Mouse (Mus musculus) lung, postnatal 14 days (tissue): ENCODE results near the gene Tnfrsf26.
A peak's percentile ranks its signal among the peaks of the same experiment; 100 is the strongest.
"Not testable (repeated sequence)": the region's sequence is repeated elsewhere in the genome, so short reads cannot be mapped to it uniquely, and the experiment has no call there.

Experiments used
- DNase-seq: peaks from one replicate; pipeline ENCODE4 v3.0.0; 2021

Gene Tnfrsf26

DNA sequence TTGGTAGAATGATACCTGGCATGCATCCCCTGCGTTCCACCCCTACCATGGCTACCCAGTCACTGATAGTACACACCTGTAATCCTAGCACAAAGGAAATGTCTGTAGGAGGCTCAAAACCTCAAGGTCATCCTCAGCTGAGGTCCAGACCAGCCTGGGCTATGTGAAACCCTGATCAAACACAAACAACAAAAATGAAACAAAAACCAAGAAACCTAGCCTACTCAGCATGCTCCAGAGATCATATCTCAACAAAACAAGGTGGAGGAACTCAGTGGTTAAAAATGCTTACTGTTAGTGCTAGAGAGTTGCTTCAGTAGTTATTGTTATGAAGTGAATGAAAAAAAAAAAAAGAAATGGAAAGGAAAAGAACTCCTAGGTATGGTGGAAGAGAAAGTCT, at the start of gene Tnfrsf26:
Gene Tnfrsf26, minus strand, starts transcription at position 183 of the 400 bp plus-strand sequence.
- DNase-seq, result no peak

DNA sequence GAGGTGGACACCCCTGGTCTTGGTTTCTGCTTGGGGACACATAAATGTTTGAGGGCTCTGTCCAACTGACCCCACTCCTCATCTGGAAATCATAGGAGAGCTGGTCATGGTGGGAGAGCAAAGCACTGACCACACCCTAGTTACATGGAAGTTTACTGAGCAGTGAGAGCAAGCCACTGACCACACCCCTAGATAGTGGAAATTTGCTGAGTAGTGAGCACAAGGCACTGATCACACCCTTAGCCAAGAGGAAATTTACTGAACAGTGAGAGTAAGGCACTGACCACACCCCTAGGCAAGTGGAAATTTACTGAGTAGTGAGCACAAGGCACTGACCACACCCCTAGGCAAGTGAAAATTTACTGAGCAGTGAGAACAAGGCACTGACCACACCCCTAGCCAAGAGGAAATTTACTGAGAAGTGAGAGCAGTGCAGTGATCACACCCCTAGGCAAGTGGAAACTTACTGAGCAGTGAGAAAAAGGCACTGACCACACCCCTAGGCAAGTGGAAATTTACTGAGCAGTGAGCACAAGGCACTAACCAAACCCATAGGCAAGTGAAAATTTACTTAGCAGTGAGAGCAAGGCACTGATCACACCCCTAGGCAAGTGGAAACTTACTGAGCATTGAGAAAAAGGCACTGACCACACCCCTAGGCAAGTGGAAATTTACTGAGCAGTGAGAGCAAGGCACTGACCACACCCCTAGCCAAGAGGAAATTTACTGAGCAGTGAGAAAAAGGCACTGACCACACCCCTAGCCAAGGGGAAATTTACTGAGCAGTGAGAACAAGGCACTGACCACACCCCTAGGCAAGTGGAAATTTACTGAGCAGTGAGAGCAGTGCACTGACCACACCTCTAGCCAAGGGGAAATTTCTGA, 38.1 kb upstream of the Tnfrsf26 start:
- DNase-seq, result no peak

DNA sequence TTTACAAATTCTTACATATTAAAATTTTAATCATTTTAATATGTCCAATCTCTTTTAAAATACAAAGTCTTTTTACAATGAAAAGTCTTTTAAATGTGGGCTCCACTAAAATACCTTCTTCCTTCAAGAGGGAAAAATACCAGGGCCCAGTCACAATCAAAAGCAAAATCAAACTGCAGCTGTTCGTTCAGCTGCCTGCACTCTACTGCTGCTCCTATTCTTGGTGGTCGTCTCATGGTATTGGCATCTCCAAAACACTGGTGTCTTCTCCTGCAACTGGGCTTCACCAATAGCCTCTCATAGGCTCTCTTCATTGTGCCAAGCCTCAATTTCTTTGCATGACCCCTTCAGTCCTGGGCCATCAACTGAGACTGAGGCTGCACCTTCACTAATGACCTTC, 34.9 kb upstream of the Tnfrsf26 start:
- DNase-seq, result no peak

DNA sequence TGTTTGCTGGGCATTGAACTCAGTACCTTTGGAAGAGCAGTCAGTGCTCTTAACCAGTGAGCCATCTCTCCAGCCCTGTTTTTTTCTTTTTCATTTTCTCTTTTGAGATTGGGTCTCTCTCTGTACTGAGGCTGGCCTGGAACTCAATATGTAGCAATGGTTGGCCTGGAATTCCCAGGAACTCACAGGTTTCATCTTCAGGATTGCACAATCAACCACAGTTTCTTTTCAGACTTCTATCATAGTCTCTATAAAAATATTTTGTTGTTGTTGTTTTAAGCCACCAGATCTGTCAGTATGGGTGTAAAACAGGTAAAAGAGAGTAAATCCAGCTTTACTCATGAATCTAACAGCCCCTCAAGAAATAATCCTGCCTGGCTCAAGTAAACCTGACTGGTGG, 32.3 kb upstream of the Tnfrsf26 start:
- DNase-seq, result no peak

DNA sequence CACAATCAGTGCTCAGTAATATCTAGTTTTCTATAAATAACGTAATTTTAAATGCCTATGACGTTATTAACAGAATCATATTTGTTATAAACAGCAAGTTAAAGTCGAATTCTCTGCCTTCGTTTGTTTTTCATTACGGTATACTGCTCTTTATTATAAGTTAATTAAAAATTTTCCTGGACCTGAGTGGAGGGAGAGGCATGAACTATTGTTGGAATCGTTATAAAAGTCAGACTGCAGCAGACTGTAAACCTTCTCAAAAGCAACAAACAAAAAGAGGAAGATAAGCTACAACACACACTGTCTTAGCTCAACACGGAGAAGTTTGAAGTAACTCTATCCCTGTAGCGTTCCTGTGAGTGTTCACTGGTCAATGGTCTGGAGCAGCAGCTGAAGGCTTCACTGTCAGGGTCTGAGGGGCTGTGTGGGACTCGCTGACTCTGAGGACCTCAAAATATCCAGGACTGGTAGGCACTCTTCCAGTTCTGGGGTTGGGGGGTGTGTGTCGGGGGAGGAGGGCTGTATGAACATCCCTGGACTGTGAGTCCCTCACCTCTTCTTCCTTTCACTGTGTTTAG, 21.3 kb upstream of the Tnfrsf26 start:
- DNase-seq, result not testable (repeated sequence)

DNA sequence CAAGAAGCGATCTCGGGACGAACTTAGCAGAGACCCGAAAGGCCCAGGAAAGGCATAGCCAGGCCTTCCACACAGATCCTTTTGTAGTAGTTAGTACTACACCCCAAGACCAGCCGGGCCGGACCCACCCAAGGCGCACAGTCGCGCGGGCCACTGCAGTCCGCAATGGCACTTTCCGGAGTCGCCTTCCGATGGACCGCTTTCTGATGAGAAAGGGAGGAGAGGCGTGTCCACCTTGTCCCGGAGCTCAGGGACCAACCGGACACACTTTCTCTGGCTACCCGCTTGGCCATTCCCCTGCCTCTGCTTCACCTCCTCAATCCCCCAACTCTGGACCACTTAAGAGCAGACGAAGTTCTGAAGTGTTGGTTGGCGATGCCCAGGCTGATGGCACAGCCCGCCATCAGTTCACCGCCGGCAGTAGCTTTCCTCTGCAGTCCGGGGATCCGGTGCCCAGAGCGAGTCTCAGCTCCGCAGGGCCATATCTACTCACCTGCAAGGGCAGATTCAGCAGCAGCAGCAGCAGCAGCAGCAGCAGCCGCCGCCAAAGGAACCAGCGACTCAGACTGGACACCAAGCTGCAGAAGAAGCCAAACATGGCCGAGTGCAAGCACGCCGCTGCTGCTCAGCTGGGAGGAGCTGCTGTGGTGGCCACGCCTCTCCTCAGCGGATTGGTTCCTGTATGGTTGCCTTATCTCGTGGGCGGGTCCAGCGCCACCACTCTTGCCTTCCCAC, 20.7 kb upstream of the Tnfrsf26 start, which contains the start of gene Tnfrsf22:
Gene Tnfrsf22, minus strand, starts transcription at position 628 of the 735 bp plus-strand sequence.
- peak; percentile 81 for DNase-seq

DNA sequence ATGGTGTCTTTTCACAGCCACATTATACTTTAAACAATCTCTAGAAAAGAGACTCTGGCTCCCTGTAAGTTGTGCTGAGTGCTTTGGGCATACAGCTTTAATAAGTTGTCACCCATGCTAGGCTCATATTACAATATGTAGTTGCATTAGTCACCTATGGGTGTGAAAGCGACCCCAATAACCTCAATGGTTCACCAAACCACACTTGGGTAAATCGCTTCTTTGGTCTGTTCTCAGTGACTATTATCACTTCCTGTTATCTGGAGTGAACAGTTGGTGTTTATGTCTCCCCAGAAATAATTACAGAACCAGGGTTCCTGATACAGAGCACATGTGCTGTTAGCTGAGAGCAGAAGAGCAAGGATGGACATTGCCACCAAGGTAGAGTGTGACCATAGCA, 15.4 kb upstream of the Tnfrsf26 start:
- DNase-seq, result not testable (repeated sequence)

DNA sequence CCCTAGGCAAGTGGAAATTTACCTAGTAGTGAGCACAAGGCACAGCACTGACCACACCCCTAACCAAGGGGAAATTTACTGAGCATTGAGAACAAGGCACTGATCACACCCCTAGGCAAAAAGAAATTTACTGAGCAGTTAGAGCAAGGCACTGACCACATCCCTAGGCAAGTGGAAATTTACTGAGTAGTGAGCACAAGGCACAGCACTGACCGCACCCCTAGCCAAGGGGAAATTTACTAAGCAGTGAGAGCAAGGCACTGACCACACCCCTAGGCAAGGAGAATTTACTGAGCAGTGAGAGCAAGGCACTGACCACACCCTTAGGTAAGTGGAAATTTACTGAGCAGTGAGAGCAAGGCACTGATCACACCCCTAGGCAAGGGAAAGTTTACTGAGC, 8.2 kb upstream of the Tnfrsf26 start:
- DNase-seq, result no peak

DNA sequence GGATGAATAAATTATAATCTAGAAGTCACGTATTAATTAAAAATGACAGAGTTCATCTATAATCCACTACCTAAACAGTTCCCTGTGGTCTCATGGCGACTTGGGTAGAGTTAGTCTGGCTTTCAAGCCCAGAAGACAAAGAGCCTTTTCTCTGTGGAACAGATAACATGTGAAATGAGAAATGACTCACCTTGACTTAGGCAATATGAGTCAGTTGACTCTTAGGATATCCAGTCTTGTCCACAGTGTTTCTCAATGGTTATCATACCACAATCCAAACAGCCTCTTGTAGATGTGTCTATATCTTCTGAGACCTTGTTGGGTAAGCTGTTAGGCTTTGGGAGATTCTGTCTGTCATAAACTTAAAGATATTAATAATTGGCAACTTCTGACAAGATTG, 3.0 kb upstream of the Tnfrsf26 start:
- DNase-seq, result no peak

DNA sequence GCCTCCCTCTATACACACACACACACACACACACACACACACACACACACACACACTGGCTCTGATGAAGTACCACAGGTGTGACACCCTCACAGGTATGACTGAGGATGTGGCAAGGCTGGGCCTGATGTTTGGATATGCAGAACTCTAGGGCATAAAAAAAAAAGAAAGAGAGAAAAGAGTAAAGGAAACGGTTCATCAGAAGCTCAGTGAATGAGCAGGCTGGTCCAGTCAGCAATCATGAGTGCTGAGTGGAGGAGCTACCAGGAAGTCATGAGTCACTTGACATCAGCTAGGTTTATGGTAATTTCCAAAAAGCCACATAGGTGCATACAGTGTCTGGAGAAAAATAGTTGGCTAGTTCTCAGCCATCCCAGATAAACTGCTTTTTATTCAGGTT, 979 bp upstream of the Tnfrsf26 start:
- DNase-seq, result no peak

DNA sequence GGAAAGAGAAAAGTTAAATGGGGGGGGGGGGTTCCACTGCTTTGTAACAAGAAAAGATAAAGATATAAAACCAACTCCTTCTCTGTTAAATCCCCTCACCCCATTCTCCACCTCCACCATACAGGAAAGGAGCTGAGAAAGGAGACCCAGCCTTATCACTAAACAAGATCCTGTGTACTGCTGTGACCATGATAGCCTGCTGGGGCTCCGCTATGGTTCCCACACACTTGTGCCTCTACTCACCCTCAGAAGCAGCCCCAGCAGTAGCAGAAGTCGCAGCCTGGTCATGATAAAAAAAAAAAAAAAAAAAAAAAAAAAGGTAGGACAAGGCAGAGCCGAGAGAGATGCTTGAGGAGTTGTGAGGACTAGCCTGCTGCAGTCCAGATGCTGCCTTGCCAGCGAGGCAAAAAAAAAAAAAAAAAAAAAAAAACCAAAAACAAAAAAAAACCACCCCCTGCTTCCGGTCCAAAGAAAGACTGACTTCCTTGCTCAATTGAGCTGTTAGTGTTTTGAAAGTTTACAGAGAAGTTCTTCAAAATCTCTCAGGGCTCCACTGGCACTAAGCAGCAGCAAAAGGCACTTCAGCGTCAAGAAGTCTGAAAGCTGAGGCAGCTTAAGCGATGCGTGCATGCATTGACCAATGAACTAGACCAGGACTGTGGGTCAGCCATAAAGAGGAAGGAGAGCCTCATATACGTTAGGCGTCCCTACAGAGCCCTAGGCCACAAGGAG, 801 bp downstream of the Tnfrsf26 start:
- no peak for DNase-seq

DNA sequence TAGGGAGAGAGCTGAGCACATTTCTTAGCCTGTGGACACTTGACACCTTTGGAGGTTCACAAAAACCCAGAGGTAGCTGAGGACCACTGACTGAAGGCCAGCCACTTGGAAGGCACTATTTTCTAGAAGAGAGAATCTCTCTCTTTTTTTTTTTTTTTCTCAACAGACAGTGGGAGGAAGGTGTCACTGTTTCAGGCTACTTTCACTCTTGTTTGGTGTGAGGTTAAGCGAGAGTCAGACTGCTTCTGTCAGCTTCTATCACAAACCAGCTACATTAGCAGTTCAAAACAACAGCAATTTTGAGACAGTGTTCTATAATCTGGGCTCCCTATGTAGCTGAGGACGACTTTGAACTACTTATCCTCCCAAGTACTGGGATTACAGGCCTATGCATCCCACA, 2.3 kb downstream of the Tnfrsf26 start:
- DNase-seq, result no peak

DNA sequence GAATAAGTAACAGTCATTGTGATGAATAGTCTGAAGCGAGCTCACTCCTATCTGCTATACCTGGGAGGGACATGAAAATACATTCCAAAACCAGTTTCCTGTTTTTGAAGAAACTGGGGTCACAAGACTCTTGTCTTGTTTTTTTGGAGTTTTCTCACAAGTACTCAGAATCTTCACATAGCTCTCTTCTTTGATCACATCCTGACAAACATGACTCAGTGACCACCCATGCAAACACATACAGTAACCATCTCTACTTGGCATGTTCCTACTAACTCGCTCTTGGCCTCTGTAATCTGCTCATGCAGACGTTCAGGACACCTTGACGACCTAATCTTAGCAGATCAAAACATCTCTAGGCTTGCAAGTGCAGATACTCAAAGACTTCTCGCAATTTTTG, 3.4 kb downstream of the Tnfrsf26 start:
- no peak for DNase-seq

DNA sequence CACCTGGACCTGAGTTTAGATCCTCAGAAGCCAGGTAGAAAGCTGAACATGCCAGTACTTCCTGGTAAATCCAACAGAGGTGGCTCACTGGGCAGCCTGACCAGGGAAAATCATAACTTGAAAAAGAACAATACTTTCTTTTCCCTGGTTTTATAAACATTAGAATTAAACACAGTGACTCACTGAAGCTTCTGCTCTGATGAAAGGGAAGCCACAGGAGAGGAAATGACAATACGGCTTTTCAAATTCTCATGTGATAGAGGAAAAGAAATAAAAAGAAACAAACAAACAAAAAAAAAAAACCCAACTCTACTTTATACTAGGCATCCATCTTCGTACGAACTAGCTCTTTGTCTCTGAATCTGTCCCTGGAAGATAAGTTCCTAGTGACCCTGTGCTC, 4.0 kb downstream of the Tnfrsf26 start:
- no peak for DNase-seq

DNA sequence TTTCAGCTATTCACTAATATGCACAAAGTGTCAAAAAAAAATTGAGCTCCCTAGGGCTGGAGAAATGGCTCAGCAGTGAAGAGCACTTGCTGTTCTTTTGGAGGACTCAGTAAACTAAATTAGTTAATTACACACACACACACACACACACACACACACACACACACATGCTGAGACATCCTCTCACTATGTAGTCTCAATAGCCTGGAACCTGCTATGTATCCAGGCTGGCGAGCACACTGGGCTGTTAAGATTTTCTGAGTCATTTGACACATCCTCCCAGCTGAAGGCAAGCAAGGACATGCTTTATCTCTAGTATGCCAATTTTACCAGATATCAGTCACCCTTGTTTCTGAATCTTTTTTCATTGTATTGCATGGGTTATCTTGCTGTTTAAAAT, 7.6 kb downstream of the Tnfrsf26 start:
- no peak for DNase-seq

DNA sequence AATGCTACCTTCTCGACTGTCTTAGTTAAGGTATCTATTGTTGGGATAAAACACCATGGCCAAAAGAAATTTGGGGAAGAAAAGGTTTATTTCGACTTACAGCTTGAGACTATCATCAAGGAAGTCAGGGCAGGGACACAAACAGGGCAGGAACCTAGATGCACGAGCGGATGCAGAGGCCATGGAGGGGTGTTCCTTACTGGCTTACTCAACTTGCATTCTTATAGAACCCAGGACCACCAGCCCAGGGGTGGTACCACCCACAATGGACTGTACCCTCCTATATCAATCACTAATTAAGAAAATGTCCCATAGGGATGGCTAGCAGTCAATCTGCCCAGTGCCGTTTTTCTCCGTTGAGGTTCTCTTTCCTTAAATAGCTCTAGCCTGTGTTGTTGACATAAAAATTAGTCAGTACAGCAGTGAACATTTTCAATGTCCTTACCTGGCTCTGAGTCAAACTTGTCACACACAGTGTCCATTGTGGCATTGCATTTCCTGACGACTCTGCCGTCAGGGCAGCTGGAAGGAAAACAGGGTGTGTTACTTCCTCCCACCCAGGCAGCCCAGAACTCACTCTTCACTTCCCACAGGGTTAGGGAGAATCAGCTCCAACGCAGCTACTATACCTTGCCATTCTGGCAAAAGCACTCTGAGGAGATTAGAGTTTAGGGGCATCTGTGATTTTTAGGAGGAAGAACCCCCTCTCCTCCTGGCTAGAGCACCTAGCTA, 14.0 kb downstream of the Tnfrsf26 start:
- DNase-seq, result peak; percentile 28

DNA sequence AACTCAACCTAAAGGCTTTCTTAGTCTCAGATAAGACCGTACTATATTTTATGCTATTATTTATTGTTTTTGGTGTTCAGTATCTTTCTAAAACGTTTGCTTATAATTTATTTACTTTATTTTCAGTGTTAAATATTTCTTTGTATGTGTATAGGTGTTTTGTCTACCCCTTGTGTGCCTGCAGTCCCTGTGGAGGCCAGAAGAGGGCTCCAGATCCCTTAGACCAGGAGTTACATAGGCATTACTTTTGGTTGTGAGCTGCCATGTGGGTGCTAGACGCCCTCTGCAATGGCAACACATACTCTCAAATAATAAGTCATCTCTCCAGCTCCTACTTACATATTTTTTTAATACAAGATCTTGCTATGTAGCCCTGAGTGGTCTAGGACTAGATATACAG, 16.3 kb downstream of the Tnfrsf26 start:
- DNase-seq, result no peak

DNA sequence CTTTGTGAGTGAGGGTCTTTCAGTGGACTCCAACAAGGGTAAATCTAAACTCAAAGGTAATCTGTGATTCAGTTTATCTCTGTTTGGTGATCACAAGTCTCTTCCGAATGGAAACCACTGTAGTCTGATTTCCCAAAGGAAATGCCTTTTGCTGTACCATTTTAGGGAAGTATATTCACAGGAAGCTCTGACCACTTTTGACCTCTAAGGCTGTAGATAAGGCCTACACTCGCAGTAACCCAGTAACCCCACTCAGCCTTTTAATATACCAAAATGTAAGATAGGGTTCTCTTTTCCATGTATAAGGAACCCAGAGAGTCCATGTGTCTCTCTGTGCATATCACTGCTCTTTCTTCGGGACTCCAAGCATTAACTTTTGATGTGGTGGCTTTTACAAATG, 23.2 kb downstream of the Tnfrsf26 start:
- DNase-seq, result no peak

DNA sequence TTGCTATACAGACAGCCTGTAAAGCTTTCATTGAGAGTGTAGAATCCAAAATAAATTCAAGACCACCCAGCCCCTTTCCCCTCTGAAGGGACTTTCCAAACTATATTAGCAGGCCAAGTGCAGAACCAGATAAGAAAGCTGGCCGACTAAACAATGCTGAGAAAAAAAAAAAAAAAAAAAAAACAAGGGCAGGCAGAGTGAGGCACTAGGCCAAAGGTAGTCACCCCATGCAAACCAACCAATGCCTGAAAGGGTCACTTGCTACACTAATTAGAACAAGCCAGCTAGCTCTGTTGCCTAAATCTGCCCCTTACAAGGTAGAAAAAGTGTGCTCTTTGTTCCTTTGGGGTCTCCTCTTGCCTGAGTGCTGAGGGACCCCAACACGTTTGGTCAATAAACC, 23.6 kb downstream of the Tnfrsf26 start:
- DNase-seq, result no peak

DNA sequence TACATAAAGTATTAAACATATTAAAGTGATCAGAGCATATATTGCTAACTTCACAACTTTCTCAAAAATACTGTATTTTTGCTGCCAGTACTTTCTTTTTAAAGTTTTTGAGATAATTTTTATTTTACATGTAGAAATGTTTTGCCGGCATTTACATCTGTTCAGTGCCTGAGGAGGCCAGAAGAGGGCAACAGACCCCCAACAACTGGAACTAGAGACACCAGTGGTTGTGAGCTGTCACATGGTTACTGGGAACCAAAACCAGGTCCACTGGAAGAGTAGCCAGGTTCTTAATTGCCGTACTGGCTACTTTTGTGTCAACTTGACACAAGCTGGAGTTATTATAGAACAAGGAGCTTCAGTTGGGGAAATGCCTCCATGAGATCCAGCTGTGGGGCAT, 26.8 kb downstream of the Tnfrsf26 start:
- DNase-seq, result no peak

DNA sequence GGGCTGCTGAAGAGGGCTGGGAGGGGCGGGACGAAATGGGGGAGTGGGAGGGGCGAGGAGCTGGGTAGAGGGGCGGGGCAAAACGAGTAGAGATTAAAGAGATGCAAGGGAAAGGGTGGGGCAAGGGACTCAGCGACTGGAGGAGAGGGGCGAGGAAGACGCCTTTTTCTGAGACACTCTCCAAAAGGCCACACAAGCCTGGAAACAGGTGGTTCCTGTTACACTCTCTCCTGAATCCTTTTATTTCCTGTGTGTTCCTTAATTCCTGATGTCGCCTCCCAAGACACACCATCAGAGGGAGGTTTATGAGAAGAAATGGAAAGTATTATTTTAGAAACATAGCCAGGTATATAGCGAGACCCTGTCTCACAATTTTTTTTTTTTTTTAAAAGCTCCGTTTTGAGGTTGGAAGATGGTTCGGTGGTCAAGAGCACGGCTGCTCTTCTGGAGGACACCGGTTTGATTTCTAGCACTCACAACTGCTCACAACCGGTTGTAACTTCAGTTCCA, 28.2 kb downstream of the Tnfrsf26 start:
- DNase-seq, result no peak
